Mouse (Mus musculus) midbrain, embryonic 11.5 days (tissue): ENCODE results near the gene Pcgf1. TPM values are rescaled to one million over a fixed set of nuclear protein-coding genes. Genes with fewer than 3 reads are reported as not detected.

Source experiments
- ATAC-seq: fragments of 200-750 bp; cut with Nextera tagmentation; 2 replicates; pipeline ENCODE4 v1.8.0; 2017; ENCODE audit warnings: moderate TSS enrichment, moderate library complexity; ENCODE audit not compliant: low FRiP score
- DNase-seq: peaks from one replicate; pipeline ENCODE4 v3.0.0; 2015; ENCODE audit warnings: low spot score; ENCODE audit errors: missing footprints
- H3K27ac ChIP-seq: fragments of 300-500 bp; sonication (generic); 2 replicates; pipeline ENCODE4 v1.5.1; 2014; ENCODE audit warnings: low read depth, low read length
- H3K27me3 ChIP-seq: fragments of 300-500 bp; sonication (generic); 2 replicates; pipeline ENCODE4 v1.6.1; 2014; ENCODE audit warnings: mild to moderate bottlenecking, low read length, moderate library complexity, mixed read lengths; ENCODE audit not compliant: control insufficient read depth, insufficient read depth
- H3K36me3 ChIP-seq: fragments of 300-500 bp; sonication (generic); 2 replicates; pipeline ENCODE4 v1.6.1; 2014; ENCODE audit warnings: mild to moderate bottlenecking, low read length, moderate library complexity, mixed read lengths; ENCODE audit not compliant: control insufficient read depth, insufficient read depth
- H3K4me1 ChIP-seq: fragments of 300-500 bp; sonication (generic); 2 replicates; pipeline ENCODE4 v1.6.1; 2014; ENCODE audit warnings: low read length; ENCODE audit not compliant: control insufficient read depth, insufficient read depth
- H3K4me2 ChIP-seq: fragments of 300-500 bp; sonication (generic); 2 replicates; pipeline ENCODE4 v1.6.1; 2014; ENCODE audit warnings: mild to moderate bottlenecking, moderate library complexity
- H3K4me3 ChIP-seq: fragments of 300-500 bp; sonication (generic); 2 replicates; pipeline ENCODE4 v1.5.1; 2014; ENCODE audit warnings: low read depth, low read length
- H3K9ac ChIP-seq: fragments of 300-500 bp; sonication (generic); 2 replicates; pipeline ENCODE4 v1.6.1; 2014; ENCODE audit warnings: low read length
- H3K9me3 ChIP-seq: fragments of 300-500 bp; sonication (generic); 2 replicates; pipeline ENCODE4 v1.6.1; 2016; ENCODE audit warnings: low read length; ENCODE audit not compliant: control insufficient read depth
- WGBS: fragments of 180-500 bp; shearing (Covaris S2); extraction: QIAGEN DNeasy Blood & Tissue Kit; methylation state at CpG from one replicate; pipeline ENCODE4 v1.1.7; 2014; 5-methylcytosine and 5-hydroxymethylcytosine counted together
- polyA plus RNA-seq: library from polyadenylated mRNA; unstranded; fragments of >200 nt; fragmentation: Nextera tagmentation; extraction: Ambion mirVana; gene quantifications from 2 replicates; pipeline ENCODE4 v1.2.1, GENCODE M21; 2014

Gene Pcgf1
- polyA plus RNA-seq, 1 experiment from 2014 or later: 35.5 TPM

DNA sequence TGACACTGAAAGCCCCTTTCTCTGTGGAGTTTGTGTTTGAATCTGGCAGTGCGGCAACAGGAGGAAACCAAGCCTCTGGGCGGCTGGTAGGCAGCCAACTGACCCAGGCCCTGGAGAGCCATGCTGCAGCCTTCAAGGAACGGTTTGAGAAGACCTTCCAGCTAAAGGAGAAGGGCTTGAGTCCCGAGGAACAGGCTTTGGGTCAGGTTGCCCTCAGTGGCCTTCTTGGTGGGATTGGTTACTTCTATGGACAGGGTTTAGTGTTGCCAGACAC, 39.4 kb downstream of the Pcgf1 start:
- Histone ChIP-seq H3K27me3 (no peaks in the 10 kb centered on the region), H3K4me3 (no peak overlapping the region), H3K4me1 (peaks cover 24% of the 10 kb centered on the region), H3K9me3 (no peaks in the 10 kb centered on the region), H3K9ac (no peak overlapping the region), H3K36me3 (no peaks in the 10 kb centered on the region; the same call in 1 of the 2 replicates), H3K4me2 (no peak overlapping the region), H3K27ac (no peak overlapping the region)
- DNase-seq (no peak), ATAC-seq (no peak)
- 92% methylated on average over 4 of the region's 4 CpGs for WGBS

DNA sequence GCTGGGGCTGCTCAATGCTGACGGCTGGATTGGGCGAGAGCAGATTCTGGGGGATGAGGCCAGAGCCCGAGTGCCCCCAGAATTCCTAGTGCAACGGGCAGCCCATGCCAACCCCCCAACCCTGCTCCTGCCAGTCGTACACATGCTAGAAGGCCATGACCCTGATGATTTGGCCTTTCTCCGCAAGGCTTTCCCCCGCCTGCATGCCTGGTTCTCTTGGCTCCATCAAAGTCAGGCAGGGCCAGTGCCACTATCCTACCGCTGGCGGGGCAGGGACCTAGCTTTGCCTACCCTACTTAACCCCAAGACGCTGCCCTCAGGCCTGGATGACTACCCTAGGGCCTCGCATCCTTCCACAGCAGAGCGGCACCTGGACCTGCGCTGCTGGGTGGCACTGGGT, 39.9 kb downstream of the Pcgf1 start:
- Histone ChIP-seq H3K4me3 (no peak overlapping the region), H3K27me3 (no peaks in the 10 kb centered on the region), H3K9me3 (no peaks in the 10 kb centered on the region), H3K9ac (no peak overlapping the region), H3K4me2 (no peak overlapping the region), H3K4me1 (peaks cover 30% of the 10 kb centered on the region), H3K36me3 (no peaks in the 10 kb centered on the region; the same call in 1 of the 2 replicates), H3K27ac (no peak overlapping the region)
- ATAC-seq (no peak), DNase-seq (no peak)
- 93% methylated on average over 13 of the region's 13 CpGs for WGBS

DNA sequence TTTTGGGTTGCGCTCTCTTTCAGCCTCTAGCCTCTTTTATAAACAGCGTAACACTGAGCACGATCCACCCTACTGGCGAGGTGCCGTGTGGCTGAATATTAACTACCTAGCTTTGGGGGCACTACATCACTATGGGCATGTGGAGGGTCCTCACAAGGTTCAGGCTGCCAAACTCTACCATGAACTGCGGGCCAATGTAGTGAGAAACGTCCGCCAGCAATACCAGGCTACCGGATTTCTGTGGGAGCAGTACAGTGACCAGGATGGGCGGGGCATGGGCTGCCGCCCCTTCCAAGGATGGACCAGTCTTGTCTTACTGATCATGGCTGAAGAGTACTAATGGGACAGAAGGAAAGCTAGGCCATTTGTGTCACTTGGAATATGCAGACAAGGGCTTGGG, 40.7 kb downstream of the Pcgf1 start:
- H3K9ac ChIP-seq: no peak overlapping the region
- no peak overlapping the region for H3K4me2 ChIP-seq
- DNase-seq: no peak
- H3K4me1 ChIP-seq: peaks cover 35% of the 10 kb centered on the region
- ATAC-seq: no peak
- H3K36me3 ChIP-seq: no peaks in the 10 kb centered on the region; the same call in 1 of the 2 replicates
- H3K9me3 ChIP-seq: no peaks in the 10 kb centered on the region
- H3K27ac ChIP-seq: no peak overlapping the region
- H3K27me3 ChIP-seq: no peaks in the 10 kb centered on the region
- 88% methylated on average over 11 of the region's 11 CpGs for WGBS
- H3K4me3 ChIP-seq: no peak overlapping the region

DNA sequence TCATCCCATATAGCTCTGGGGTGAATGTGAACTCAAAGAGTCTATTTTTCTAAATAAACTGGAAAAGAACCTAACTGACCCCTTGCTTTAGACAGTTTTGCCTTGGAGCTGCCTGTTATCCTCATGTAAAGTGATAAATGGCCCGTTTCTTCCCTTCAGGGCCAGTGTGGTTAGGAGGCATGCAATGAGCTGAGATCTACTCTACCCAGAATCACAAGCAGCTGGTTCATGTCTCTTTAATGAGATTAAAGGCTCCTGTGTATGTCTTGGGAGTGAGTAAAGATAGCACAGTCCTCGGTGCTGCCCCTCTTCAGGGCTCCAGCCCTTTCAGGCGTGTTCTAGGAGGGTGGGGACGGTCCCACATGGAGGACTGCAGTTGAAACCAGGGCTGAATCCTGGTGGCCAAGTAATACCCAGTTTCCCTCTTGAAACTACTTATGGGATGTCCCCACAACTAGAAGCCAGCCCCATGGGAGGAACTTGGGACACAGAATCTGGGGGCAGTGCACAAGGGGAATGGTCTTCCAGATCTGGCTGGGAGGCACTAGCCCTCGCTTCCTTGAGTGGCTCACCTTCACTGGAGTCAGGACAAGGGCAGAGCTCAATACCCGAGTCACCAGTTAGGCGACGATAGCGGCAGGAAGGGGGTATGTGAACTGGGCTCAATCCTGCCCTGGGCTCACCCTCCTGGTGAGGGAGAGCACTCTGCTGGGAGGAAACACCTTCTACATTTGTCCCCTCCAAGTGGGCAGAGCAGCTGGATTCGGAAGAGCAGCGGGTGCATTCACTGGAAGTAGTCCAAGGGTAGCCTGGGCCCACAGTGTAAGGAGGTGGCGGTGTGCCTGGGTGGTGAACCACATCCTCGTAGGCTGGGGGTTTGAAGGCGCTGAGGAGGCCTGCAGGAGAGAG, 41.4 kb downstream of the Pcgf1 start:
- H3K4me1 ChIP-seq: peaks cover 39% of the 10 kb centered on the region
- H3K9ac ChIP-seq: no peak overlapping the region
- H3K36me3 ChIP-seq: no peaks in the 10 kb centered on the region; the same call in 1 of the 2 replicates
- ATAC-seq: no peak
- no peak for DNase-seq
- H3K27ac ChIP-seq: no peak overlapping the region; the same call in 1 of the 2 replicates
- WGBS: 85% methylated on average over 14 of the region's 14 CpGs
- no peaks in the 10 kb centered on the region for H3K9me3 ChIP-seq
- H3K4me2 ChIP-seq: no peak overlapping the region
- no peaks in the 10 kb centered on the region for H3K27me3 ChIP-seq
- no peak overlapping the region for H3K4me3 ChIP-seq

DNA sequence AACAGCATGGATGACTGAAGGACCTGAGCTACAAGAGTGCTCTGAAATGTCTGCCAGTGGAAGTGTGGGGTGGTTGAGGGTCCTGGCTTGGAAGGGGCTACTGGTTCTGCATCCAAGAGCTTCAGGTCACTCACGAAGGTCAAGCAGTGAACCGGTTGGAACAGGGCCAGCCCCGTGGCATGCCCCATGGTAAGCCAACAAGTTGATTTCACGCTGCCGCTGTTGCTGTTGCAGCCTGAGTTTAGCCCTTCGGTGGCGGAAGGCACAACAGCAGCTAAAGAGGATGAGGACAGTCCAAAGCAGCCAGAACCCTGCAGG, 42.0 kb downstream of the Pcgf1 start:
- peaks cover 40% of the 10 kb centered on the region for H3K4me1 ChIP-seq
- peak overlapping the region; percentile 79; the same call in 1 of the 2 replicates for H3K4me3 ChIP-seq
- no peaks in the 10 kb centered on the region for H3K9me3 ChIP-seq
- H3K27me3 ChIP-seq: no peaks in the 10 kb centered on the region
- peak overlapping the region; percentile 96 for H3K9ac ChIP-seq
- no peak for ATAC-seq
- WGBS: 70% methylated on average over 7 of the region's 7 CpGs
- peak overlapping the region; percentile 98 for H3K4me2 ChIP-seq
- H3K36me3 ChIP-seq: no peaks in the 10 kb centered on the region; the same call in 1 of the 2 replicates
- DNase-seq: no peak
- H3K27ac ChIP-seq: no peak overlapping the region; the same call in 1 of the 2 replicates

DNA sequence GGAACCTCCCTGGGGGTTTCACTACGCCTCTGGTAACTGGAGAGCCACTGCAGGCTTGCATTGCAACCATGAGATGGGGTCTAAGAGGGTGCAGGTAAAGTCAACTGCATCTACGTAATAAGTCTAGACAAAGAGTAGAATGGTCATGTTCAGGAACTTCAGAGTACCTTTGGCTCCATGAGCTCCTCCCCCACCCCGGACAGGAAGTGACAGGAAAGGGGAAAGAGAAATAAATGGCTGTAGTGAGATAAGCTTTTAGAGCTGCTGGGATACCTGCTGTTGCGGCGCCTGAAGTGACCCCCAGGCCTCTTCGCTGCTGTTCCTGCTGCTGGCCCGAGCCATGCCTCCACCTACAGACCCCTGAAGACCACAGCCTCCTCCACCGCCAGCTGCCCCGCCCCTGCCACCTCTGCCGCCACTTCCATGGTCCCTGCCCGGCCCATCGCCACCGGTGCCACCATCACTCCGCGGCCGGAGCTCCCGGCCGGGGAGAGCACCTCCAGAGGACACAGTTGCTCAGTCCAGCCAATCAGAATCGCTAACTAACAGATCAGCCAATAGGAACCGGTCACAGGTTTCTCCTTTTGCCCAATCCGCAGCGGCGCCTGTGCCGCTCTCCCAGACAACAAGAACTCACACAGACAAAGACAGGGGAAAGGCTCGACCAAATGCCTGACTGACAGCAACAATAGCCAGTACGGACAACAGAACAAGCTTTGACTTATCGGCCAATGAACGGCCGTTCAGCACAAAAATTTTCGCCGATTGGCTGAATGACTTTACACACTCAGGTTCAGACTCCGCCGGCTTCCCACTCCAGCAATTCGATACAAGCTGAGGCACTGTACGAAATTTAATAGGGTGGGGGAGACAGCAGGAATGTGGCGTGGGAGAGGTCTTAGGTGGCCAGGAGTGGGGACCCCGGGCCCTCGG, 43.5 kb downstream of the Pcgf1 start, which contains the start of gene Wbp1:
TSS of gene Wbp1 (minus strand) at position 630 of the 933 bp plus-strand sequence.
- no peaks in the 10 kb centered on the region; the same call in 1 of the 2 replicates for H3K36me3 ChIP-seq
- peak within 1 kb of the TSS; percentile 97 for H3K27ac ChIP-seq
- H3K9me3 ChIP-seq: no peaks in the 10 kb centered on the region
- peak within 1 kb of the TSS; percentile 98 for H3K9ac ChIP-seq
- DNase-seq: peak; percentile 97
- under 1% methylated on average over 38 of the region's 38 CpGs for WGBS
- peak within 1 kb of the TSS; percentile 79 for H3K4me3 ChIP-seq
- H3K4me2 ChIP-seq: peak within 1 kb of the TSS; percentile 98
- peak; percentile 94 for ATAC-seq
- H3K4me1 ChIP-seq: peaks cover 39% of the 10 kb centered on the region
- no peaks in the 10 kb centered on the region for H3K27me3 ChIP-seq

DNA sequence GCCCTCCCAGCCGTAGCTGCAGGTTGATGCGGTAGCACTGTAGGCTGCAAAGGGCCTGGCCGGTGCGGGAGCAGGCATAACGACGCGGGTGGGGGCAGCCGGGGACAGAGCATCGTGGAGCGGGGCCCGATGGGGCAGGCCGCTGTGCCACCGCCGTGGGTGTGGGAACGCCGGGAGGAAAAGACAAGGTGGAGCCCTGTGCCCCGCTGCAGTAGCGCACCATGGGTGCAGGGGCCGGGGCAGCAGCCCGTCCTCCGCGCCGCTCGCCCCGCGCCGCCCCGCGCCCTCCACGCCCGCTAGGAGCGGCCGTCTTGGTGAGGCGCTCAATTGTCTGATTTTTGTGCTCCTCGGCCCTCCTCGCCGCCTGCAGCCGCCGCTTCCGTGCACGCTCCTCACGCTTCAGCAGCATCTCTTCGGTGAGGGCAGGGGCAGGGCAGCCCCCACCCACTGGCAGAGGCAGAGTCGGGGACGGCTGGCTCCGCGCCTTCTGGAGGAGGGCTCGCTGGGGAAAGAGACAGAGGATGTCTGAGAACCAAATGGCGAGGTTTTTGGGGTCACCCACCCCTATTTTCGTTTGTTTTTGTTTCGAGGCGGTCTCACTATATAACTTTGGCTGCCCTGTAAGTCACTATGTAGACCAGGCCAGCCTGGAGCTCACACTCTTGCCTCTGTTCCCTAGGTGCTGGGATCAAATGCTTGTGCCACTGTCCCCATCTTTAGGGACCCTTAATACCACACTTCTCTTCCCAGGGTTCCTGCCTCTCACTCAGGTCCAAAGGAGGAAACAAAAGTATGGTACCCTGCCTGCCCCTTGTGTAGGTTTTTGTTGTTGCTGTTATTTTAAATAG, 44.4 kb downstream of the Pcgf1 start:
- peak overlapping the region; percentile 98 for H3K4me2 ChIP-seq
- DNase-seq (no peak), ATAC-seq (no peak)
- no peaks in the 10 kb centered on the region for H3K27me3 ChIP-seq
- peaks cover 36% of the 10 kb centered on the region for H3K4me1 ChIP-seq
- H3K27ac ChIP-seq: peak overlapping the region; percentile 97
- H3K36me3 ChIP-seq: no peaks in the 10 kb centered on the region; the same call in 1 of the 2 replicates
- WGBS: 3% methylated on average over 46 of the region's 52 CpGs
- H3K9ac ChIP-seq: peak overlapping the region; percentile 98
- no peaks in the 10 kb centered on the region for H3K9me3 ChIP-seq
- H3K4me3 ChIP-seq: peak overlapping the region; percentile 79

DNA sequence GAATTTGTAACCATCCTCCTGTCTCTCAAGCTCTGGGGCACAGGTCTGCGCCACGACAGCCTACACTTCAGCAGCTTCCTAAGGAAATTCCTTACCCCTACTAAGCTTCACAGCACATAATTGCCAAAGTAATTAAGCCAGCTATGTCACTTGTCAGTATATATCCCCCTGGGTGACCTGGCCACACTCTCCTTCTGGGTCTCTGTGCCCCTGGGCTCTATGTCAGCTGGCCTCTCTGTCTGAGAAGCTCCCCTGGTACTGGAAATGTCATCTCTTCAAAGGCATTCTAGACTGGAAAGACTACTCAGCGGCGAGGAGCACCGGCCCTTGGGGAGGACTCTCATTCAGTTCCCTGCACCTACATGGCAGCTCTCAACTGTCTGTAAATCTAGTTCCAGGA, 45.3 kb downstream of the Pcgf1 start:
- Histone ChIP-seq H3K36me3 (no peaks in the 10 kb centered on the region; the same call in 1 of the 2 replicates), H3K4me1 (peaks cover 36% of the 10 kb centered on the region), H3K9ac (no peak overlapping the region), H3K4me3 (peak overlapping the region; percentile 79; the same call in 1 of the 2 replicates), H3K9me3 (no peaks in the 10 kb centered on the region), H3K27me3 (no peaks in the 10 kb centered on the region), H3K4me2 (peak overlapping the region; percentile 98), H3K27ac (no peak overlapping the region)
- 86% methylated on average over 5 of the region's 5 CpGs for WGBS
- ATAC-seq: no peak
- no peak for DNase-seq
